Mouse (Mus musculus) stomach, postnatal 0 days (tissue): Measurements from ENCODE around the gene Hif3a. TPM values are rescaled to one million over a fixed set of nuclear protein-coding genes. Genes with fewer than 3 reads are reported as not detected.
A peak's percentile ranks its signal among the peaks of the same experiment; 100 is the strongest.

ENCODE experiments used
- ATAC-seq: fragments of 200-750 bp; cut with Nextera tagmentation; 2 replicates; pipeline ENCODE4 v1.8.0; 2017; ENCODE audit not compliant: low FRiP score, low TSS enrichment
- DNase-seq: peaks from one replicate; pipeline ENCODE4 v3.0.0-alpha.2; 2016; ENCODE audit warnings: low spot score
- H3K27ac ChIP-seq: fragments of 300-500 bp; sonication (generic); replicated peaks from 2 replicates; pipeline ENCODE4 v1.5.1; 2014; ENCODE audit warnings: mild to moderate bottlenecking, control low read depth
- H3K27me3 ChIP-seq: fragments of 300-500 bp; sonication (generic); 2 replicates; pipeline ENCODE4 v1.6.1; 2014; ENCODE audit warnings: low read length; ENCODE audit not compliant: control insufficient read depth, insufficient read depth
- H3K36me3 ChIP-seq: fragments of 300-500 bp; sonication (generic); 2 replicates; pipeline ENCODE4 v1.6.1; 2014; ENCODE audit warnings: low read length, mixed read lengths; ENCODE audit not compliant: control insufficient read depth, insufficient read depth
- H3K4me1 ChIP-seq: fragments of 300-500 bp; sonication (generic); replicated peaks from 2 replicates; pipeline ENCODE4 v1.6.1; 2014; ENCODE audit warnings: antibody characterized with exemption; ENCODE audit not compliant: control insufficient read depth, insufficient read depth
- H3K4me2 ChIP-seq: fragments of 300-500 bp; sonication (generic); replicated peaks from 2 replicates; pipeline ENCODE4 v1.6.1; 2014; ENCODE audit warnings: low read depth, mild to moderate bottlenecking, control low read depth, moderate library complexity
- H3K4me3 ChIP-seq: fragments of 300-500 bp; sonication (generic); 2 replicates; pipeline ENCODE4 v1.5.1; 2014; ENCODE audit warnings: low read depth, low read length, control low read depth
- H3K9ac ChIP-seq: fragments of 300-500 bp; sonication (generic); 2 replicates; pipeline ENCODE4 v1.6.1; 2014; ENCODE audit warnings: mild to moderate bottlenecking, low read length, control low read depth, mixed read lengths
- H3K9me3 ChIP-seq: fragments of 300-500 bp; sonication (generic); 2 replicates; pipeline ENCODE4 v1.6.1; 2016; ENCODE audit warnings: low read length; ENCODE audit not compliant: control insufficient read depth
- CTCF ChIP-seq: IDR thresholded peaks from 2 replicates; pipeline ENCODE4 v1.5.1; 2016; ENCODE audit warnings: antibody characterized with exemption, low read depth, mild to moderate bottlenecking, moderate library complexity
- EP300 ChIP-seq: optimal IDR thresholded peaks from 2 replicates; pipeline ENCODE3; 2016; ENCODE audit warnings: antibody characterized with exemption
- WGBS: fragments of 180-500 bp; shearing (Covaris S2); extraction: QIAGEN DNeasy Blood & Tissue Kit; methylation state at CpG from one replicate; pipeline ENCODE4 v1.1.7; 2014; 5-methylcytosine and 5-hydroxymethylcytosine counted together
- polyA plus RNA-seq: library from polyadenylated mRNA; unstranded; fragments of >200 nt; fragmentation: Nextera tagmentation; extraction: Ambion mirVana; gene quantifications from 2 replicates; pipeline ENCODE4 v1.2.1, GENCODE M21; 2015

Gene Hif3a
- polyA plus RNA-seq, 1 experiment from 2014 or later: 4.0 TPM

- peak overlapping the region; percentile 57 for H3K4me3 ChIP-seq
- TF ChIP-seq EP300 (no peak), CTCF (peak; percentile 27; the same call in 1 of the 2 replicates)
- H3K4me2 ChIP-seq: peak overlapping the region; percentile 67
- H3K9ac ChIP-seq: peak overlapping the region; percentile 70
- H3K4me1 ChIP-seq: peaks cover 2% of the 10 kb centered on the region; the same call in 1 of the 2 replicates
- ATAC-seq (peak; percentile 87), DNase-seq (peak; percentile 78)
- no peaks in the 10 kb centered on the region for H3K9me3 ChIP-seq
- H3K27ac ChIP-seq: peak overlapping the region; percentile 85
- H3K36me3 ChIP-seq: no peaks in the 10 kb centered on the region
- 3% methylated on average over 26 of the region's 27 CpGs for WGBS
- no peaks in the 10 kb centered on the region for H3K27me3 ChIP-seq
Measured at GRCm38 (mm10) chr7:16993651-16994399, 68.4 kb downstream of the Hif3a start.

GRCm38 (mm10) chr7:16992451-16992807 lies 69.8 kb downstream of the Hif3a start, which contains the start of gene Ccdc8:
Ccdc8 (plus strand) TSS chr7:16992708.
- no peaks in the 10 kb centered on the region for H3K36me3 ChIP-seq
- peaks cover 2% of the 10 kb centered on the region; the same call in 1 of the 2 replicates for H3K4me1 ChIP-seq
- ATAC-seq (no peak), DNase-seq (no peak)
- peak within 1 kb of the TSS; percentile 85 for H3K27ac ChIP-seq
- TF ChIP-seq EP300: no peak
- TF ChIP-seq CTCF: no peak
- H3K4me3 ChIP-seq: peak within 1 kb of the TSS; percentile 57
- 94% methylated on average over 5 of the region's 5 CpGs for WGBS
- no peaks in the 10 kb centered on the region for H3K9me3 ChIP-seq
- no peaks in the 10 kb centered on the region for H3K27me3 ChIP-seq
- H3K9ac ChIP-seq: peak within 1 kb of the TSS; percentile 70
- peak within 1 kb of the TSS; percentile 67 for H3K4me2 ChIP-seq

GRCm38 (mm10) chr7:16991681-16992450 lies 70.4 kb downstream of the Hif3a start:
- H3K27ac ChIP-seq: peak overlapping the region; percentile 83
- H3K4me2 ChIP-seq: peak overlapping the region; percentile 25; the same call in 1 of the 2 replicates
- ATAC-seq (peak; percentile 65), DNase-seq (peak; percentile 67)
- TF ChIP-seq EP300: no peak
- TF ChIP-seq CTCF: no peak
- no peak overlapping the region for H3K4me3 ChIP-seq
- 27% methylated on average over 18 of the region's 18 CpGs for WGBS
- H3K27me3 ChIP-seq: no peaks in the 10 kb centered on the region
- no peaks in the 10 kb centered on the region for H3K9me3 ChIP-seq
- H3K9ac ChIP-seq: no peak overlapping the region
- peaks cover 2% of the 10 kb centered on the region; the same call in 1 of the 2 replicates for H3K4me1 ChIP-seq
- no peaks in the 10 kb centered on the region for H3K36me3 ChIP-seq

- H3K4me3 ChIP-seq: no peak overlapping the region
- H3K27ac ChIP-seq: peak overlapping the region; percentile 65
- H3K36me3 ChIP-seq: no peaks in the 10 kb centered on the region
- peaks cover 2% of the 10 kb centered on the region; the same call in 1 of the 2 replicates for H3K4me1 ChIP-seq
- no peaks in the 10 kb centered on the region for H3K27me3 ChIP-seq
- H3K4me2 ChIP-seq: no peak overlapping the region
- H3K9me3 ChIP-seq: no peaks in the 10 kb centered on the region
- no peak for TF ChIP-seq EP300
- no peak for TF ChIP-seq CTCF
- no peak for ATAC-seq
- DNase-seq: peak; percentile 17
- no peak overlapping the region for H3K9ac ChIP-seq
- 28% methylated on average over 14 of the region's 15 CpGs for WGBS
Measured at GRCm38 (mm10) chr7:16990006-16990744, 72.1 kb downstream of the Hif3a start.

- Histone ChIP-seq H3K4me1 (peaks cover under 1% of the 10 kb centered on the region; the same call in 1 of the 2 replicates), H3K36me3 (no peaks in the 10 kb centered on the region), H3K9me3 (no peaks in the 10 kb centered on the region), H3K9ac (no peak overlapping the region), H3K27ac (no peak overlapping the region), H3K27me3 (no peaks in the 10 kb centered on the region), H3K4me2 (no peak overlapping the region), H3K4me3 (no peak overlapping the region)
- no peak for TF ChIP-seq EP300
- TF ChIP-seq CTCF: no peak
- DNase-seq (peak; percentile 44), ATAC-seq (no peak)
- 22% methylated on average over 3 of the region's 3 CpGs for WGBS
Measured at GRCm38 (mm10) chr7:16988405-16988804, 73.8 kb downstream of the Hif3a start.
